Mouse (Mus musculus): ENCODE measurements around the gene Ism2.
"Not testable (repeated sequence)": the region's sequence is repeated elsewhere in the genome, so short reads cannot be mapped to it uniquely, and the experiment has no call there.

Gene Ism2

GRCm38 (mm10) chr12:87289100-87289499 is 10.4 kb downstream of the Ism2 start:
- no peak for DNase-seq (ENCODE audit: low read depth, low spot score)

GRCm38 (mm10) chr12:87284726-87285125 is 14.8 kb downstream of the Ism2 start:
- DNase-seq (ENCODE audit: low read depth, low spot score), result no peak

- no peak for DNase-seq (ENCODE audit: low read depth, low spot score)
Observed at GRCm38 (mm10) chr12:87284268-87284667, 15.2 kb downstream of the Ism2 start.

GRCm38 (mm10) chr12:87283706-87284105 is 15.8 kb downstream of the Ism2 start:
- DNase-seq (ENCODE audit: low read depth, low spot score), result no peak

GRCm38 (mm10) chr12:87282743-87283142 is 16.8 kb downstream of the Ism2 start:
- no peak for DNase-seq (ENCODE audit: low read depth, low spot score)

GRCm38 (mm10) chr12:87281766-87282165 is 17.7 kb downstream of the Ism2 start:
- no peak for DNase-seq (ENCODE audit: low read depth, low spot score)

- no peak for DNase-seq (ENCODE audit: low read depth, low spot score)
Observed at GRCm38 (mm10) chr12:87279879-87280278, 19.6 kb downstream of the Ism2 start.

- DNase-seq (ENCODE audit: low read depth, low spot score), result no peak
Observed at GRCm38 (mm10) chr12:87279350-87279749, 20.2 kb downstream of the Ism2 start.

GRCm38 (mm10) chr12:87278118-87278730 is 21.3 kb downstream of the Ism2 start:
- DNase-seq (ENCODE audit: low read depth, low spot score), result no peak

- DNase-seq (ENCODE audit: low read depth, low spot score), result not testable (repeated sequence)
Observed at GRCm38 (mm10) chr12:87277251-87277650, 22.3 kb downstream of the Ism2 start.

GRCm38 (mm10) chr12:87274853-87275831 is 24.4 kb downstream of the Ism2 start:
- no peak for DNase-seq (ENCODE audit: low read depth, low spot score)

- DNase-seq (ENCODE audit: low read depth, low spot score), result no peak
Observed at GRCm38 (mm10) chr12:87267682-87268081, 31.8 kb downstream of the Ism2 start.

- no peak for DNase-seq (ENCODE audit: low read depth, low spot score)
Observed at GRCm38 (mm10) chr12:87266827-87267603, 32.5 kb downstream of the Ism2 start.

- peak; percentile 91 for DNase-seq (ENCODE audit: low read depth, low spot score)
Observed at GRCm38 (mm10) chr12:87266108-87266826, 33.2 kb downstream of the Ism2 start, which contains the start of the genes Vipas39 and Ahsa1. Gene Vipas39 (minus strand): TSS chr12:87266256. Gene Ahsa1 (plus strand): TSS chr12:87266479.

- no peak for DNase-seq (ENCODE audit: low read depth, low spot score)
Observed at GRCm38 (mm10) chr12:87265444-87265843, 34.1 kb downstream of the Ism2 start.

GRCm38 (mm10) chr12:87260562-87260961 is 38.9 kb downstream of the Ism2 start:
- DNase-seq (ENCODE audit: low read depth, low spot score), result no peak

GRCm38 (mm10) chr12:87256629-87257028 is 42.9 kb downstream of the Ism2 start:
- no peak for DNase-seq (ENCODE audit: low read depth, low spot score)

GRCm38 (mm10) chr12:87253878-87254277 is 45.6 kb downstream of the Ism2 start:
- no peak for DNase-seq (ENCODE audit: low read depth, low spot score)

- no peak for DNase-seq (ENCODE audit: low read depth, low spot score)
Observed at GRCm38 (mm10) chr12:87250161-87250560, 49.3 kb downstream of the Ism2 start.

- DNase-seq (ENCODE audit: low read depth, low spot score), result no peak
Observed at GRCm38 (mm10) chr12:87238632-87239031, 60.9 kb downstream of the Ism2 start, which contains the start of gene Noxred1. Gene Noxred1 (minus strand): TSS chr12:87238732.

- DNase-seq (ENCODE audit: low read depth, low spot score), result no peak
Observed at GRCm38 (mm10) chr12:87236882-87237483, 62.5 kb downstream of the Ism2 start.
